Mouse (Mus musculus): Measurements from ENCODE around the gene Tnrc18. TPM values are rescaled to one million over a fixed set of nuclear protein-coding genes. Genes with fewer than 3 reads are reported as not detected.
A peak's percentile ranks its signal among the peaks of the same experiment; 100 is the strongest.

Gene Tnrc18
- polyA plus RNA-seq, 1 experiment = 57.5 TPM

GRCm38 (mm10) chr5:142826131-142826530, 8.7 kb upstream of the Tnrc18 start:
- TF ChIP-seq CTCF (IDR thresholded peaks at IDR 0.05; ENCODE audit: control insufficient read depth, insufficient read depth, low read length) (no peak), POLR2A (IDR thresholded peaks at IDR 0.05; ENCODE audit: borderline replicate concordance, control insufficient read depth, low read depth, low read length) (no peak)
- Histone ChIP-seq H3K27ac (ENCODE audit: control insufficient read depth, insufficient read depth, low read depth, low read length, poor library complexity) (no peak overlapping the region), H3K4me1 (ENCODE audit: control insufficient read depth, insufficient read depth, low read length) (no peaks in the 10 kb centered on the region), H3K4me3 (replicated peaks; ENCODE audit: control insufficient read depth, low read depth, low read length) (no peak overlapping the region)
- 82% methylated on average over 4 of the region's 4 CpGs for WGBS

- no peaks in the 10 kb centered on the region for H3K4me1 ChIP-seq (ENCODE audit: control insufficient read depth, insufficient read depth, low read length)
- TF ChIP-seq POLR2A (IDR thresholded peaks at IDR 0.05; ENCODE audit: borderline replicate concordance, control insufficient read depth, low read depth, low read length) (no peak), CTCF (IDR thresholded peaks at IDR 0.05; ENCODE audit: control insufficient read depth, insufficient read depth, low read length) (no peak)
- WGBS = 84% methylated on average over 5 of the region's 5 CpGs
- no peak overlapping the region for H3K4me3 ChIP-seq (replicated peaks; ENCODE audit: control insufficient read depth, low read depth, low read length)
- H3K27ac ChIP-seq (ENCODE audit: control insufficient read depth, insufficient read depth, low read depth, low read length, poor library complexity) = no peak overlapping the region
These were observed 8.2 kb upstream of the Tnrc18 start for GRCm38 (mm10) chr5:142825665-142826064.

- no peak overlapping the region for H3K27ac ChIP-seq (ENCODE audit: control insufficient read depth, insufficient read depth, low read depth, low read length, poor library complexity)
- 65% methylated on average over 6 of the region's 6 CpGs for whole genome bisulfite sequencing
- H3K4me1 ChIP-seq (ENCODE audit: control insufficient read depth, insufficient read depth, low read length) = no peaks in the 10 kb centered on the region
- H3K4me3 ChIP-seq (replicated peaks; ENCODE audit: control insufficient read depth, low read depth, low read length) = no peak overlapping the region
- TF ChIP-seq POLR2A (IDR thresholded peaks at IDR 0.05; ENCODE audit: borderline replicate concordance, control insufficient read depth, low read depth, low read length) = no peak
- no peak for TF ChIP-seq CTCF (IDR thresholded peaks at IDR 0.05; ENCODE audit: control insufficient read depth, insufficient read depth, low read length)
These were observed 6.6 kb upstream of the Tnrc18 start for GRCm38 (mm10) chr5:142824091-142824490.

- 23% methylated on average over 31 of the region's 31 CpGs for WGBS
- no peaks in the 10 kb centered on the region for H3K4me1 ChIP-seq (ENCODE audit: control insufficient read depth, insufficient read depth, low read length)
These were observed 5.9 kb upstream of the Tnrc18 start for GRCm38 (mm10) chr5:142823096-142824062.

GRCm38 (mm10) chr5:142822286-142823095, 5.0 kb upstream of the Tnrc18 start:
- no peak for TF ChIP-seq CTCF (IDR thresholded peaks at IDR 0.05; ENCODE audit: control insufficient read depth, insufficient read depth, low read length)
- TF ChIP-seq POLR2A (IDR thresholded peaks at IDR 0.05; ENCODE audit: borderline replicate concordance, control insufficient read depth, low read depth, low read length) = no peak
- no peaks in the 10 kb centered on the region for H3K4me1 ChIP-seq (ENCODE audit: control insufficient read depth, insufficient read depth, low read length)
- WGBS = under 1% methylated on average over 36 of the region's 36 CpGs

More at GRCm38 (mm10) chr5:142823096-142824062, 5.9 kb upstream of the Tnrc18 start:
- no peak overlapping the region for H3K27ac ChIP-seq (ENCODE audit: control insufficient read depth, insufficient read depth, low read depth, low read length, poor library complexity)
- no peak for TF ChIP-seq CTCF (IDR thresholded peaks at IDR 0.05; ENCODE audit: control insufficient read depth, insufficient read depth, low read length)
- no peak; the same call in 1 of the 2 replicates for TF ChIP-seq POLR2A (IDR thresholded peaks at IDR 0.05; ENCODE audit: borderline replicate concordance, control insufficient read depth, low read depth, low read length)
- peak overlapping the region; percentile 19 for H3K4me3 ChIP-seq (replicated peaks; ENCODE audit: control insufficient read depth, low read depth, low read length)

GRCm38 (mm10) chr5:142821974-142822285, 4.5 kb upstream of the Tnrc18 start:
- WGBS = 0% methylated on average over 9 of the region's 9 CpGs
- H3K27ac ChIP-seq (ENCODE audit: control insufficient read depth, insufficient read depth, low read depth, low read length, poor library complexity) = peak overlapping the region; percentile 85
- TF ChIP-seq CTCF (IDR thresholded peaks at IDR 0.05; ENCODE audit: control insufficient read depth, insufficient read depth, low read length) = no peak
- TF ChIP-seq POLR2A (IDR thresholded peaks at IDR 0.05; ENCODE audit: borderline replicate concordance, control insufficient read depth, low read depth, low read length) = no peak
- H3K4me1 ChIP-seq (ENCODE audit: control insufficient read depth, insufficient read depth, low read length) = no peaks in the 10 kb centered on the region
- H3K4me3 ChIP-seq (replicated peaks; ENCODE audit: control insufficient read depth, low read depth, low read length) = peak overlapping the region; percentile 80

More at GRCm38 (mm10) chr5:142822286-142823095, 5.0 kb upstream of the Tnrc18 start:
- Histone ChIP-seq H3K27ac (ENCODE audit: control insufficient read depth, insufficient read depth, low read depth, low read length, poor library complexity) (peak overlapping the region; percentile 85), H3K4me3 (replicated peaks; ENCODE audit: control insufficient read depth, low read depth, low read length) (peak overlapping the region; percentile 80)

GRCm38 (mm10) chr5:142821266-142821973, 4.0 kb upstream of the Tnrc18 start:
- H3K4me1 ChIP-seq (ENCODE audit: control insufficient read depth, insufficient read depth, low read length) = no peaks in the 10 kb centered on the region
- H3K4me3 ChIP-seq (replicated peaks; ENCODE audit: control insufficient read depth, low read depth, low read length) = peak overlapping the region; percentile 80
- under 1% methylated on average over 36 of the region's 36 CpGs for WGBS
- H3K27ac ChIP-seq (ENCODE audit: control insufficient read depth, insufficient read depth, low read depth, low read length, poor library complexity) = peak overlapping the region; percentile 85
- TF ChIP-seq POLR2A (IDR thresholded peaks at IDR 0.05; ENCODE audit: borderline replicate concordance, control insufficient read depth, low read depth, low read length) (peak; percentile 90; the same call in 1 of the 2 replicates), CTCF (IDR thresholded peaks at IDR 0.05; ENCODE audit: control insufficient read depth, insufficient read depth, low read length) (no peak)

Data from bone marrow, adult 2 months (tissue).